Mouse (Mus musculus): ENCODE data around the gene Spred2. TPM values are rescaled to one million over a fixed set of nuclear protein-coding genes. Genes with fewer than 3 reads are reported as not detected.
"Not testable (repeated sequence)": the region's sequence is repeated elsewhere in the genome, so short reads cannot be mapped to it uniquely, and the experiment has no call there.

Gene Spred2
- total RNA-seq, 1 experiment from 2014 or later: 9.5 TPM

GRCm38 (mm10) chr11:20041164-20041920 lies 117.2 kb downstream of the Spred2 start:
- no peak for ATAC-seq (replicated peaks; ENCODE audit: low read depth, poor library complexity, severe bottlenecking)

- ATAC-seq (replicated peaks; ENCODE audit: low read depth, poor library complexity, severe bottlenecking): no peak
Observed at GRCm38 (mm10) chr11:20042106-20042505, 117.9 kb downstream of the Spred2 start.

GRCm38 (mm10) chr11:20043256-20043655 lies 119.1 kb downstream of the Spred2 start:
- no peak; the same call in 1 of the 2 replicates for ATAC-seq (replicated peaks; ENCODE audit: low read depth, poor library complexity, severe bottlenecking)

- ATAC-seq (replicated peaks; ENCODE audit: low read depth, poor library complexity, severe bottlenecking): no peak
Observed at GRCm38 (mm10) chr11:20045586-20045985, 121.4 kb downstream of the Spred2 start.

- peak; percentile 88 for ATAC-seq (replicated peaks; ENCODE audit: low read depth, poor library complexity, severe bottlenecking)
Observed at GRCm38 (mm10) chr11:20052814-20053536, 128.8 kb downstream of the Spred2 start.

- ATAC-seq (replicated peaks; ENCODE audit: low read depth, poor library complexity, severe bottlenecking): no peak
Observed at GRCm38 (mm10) chr11:20053951-20054350, 129.8 kb downstream of the Spred2 start.

GRCm38 (mm10) chr11:20054617-20055016 lies 130.4 kb downstream of the Spred2 start:
- ATAC-seq (replicated peaks; ENCODE audit: low read depth, poor library complexity, severe bottlenecking): no peak

GRCm38 (mm10) chr11:20056168-20056567 lies 132.0 kb downstream of the Spred2 start:
- no peak for ATAC-seq (replicated peaks; ENCODE audit: low read depth, poor library complexity, severe bottlenecking)

- ATAC-seq (replicated peaks; ENCODE audit: low read depth, poor library complexity, severe bottlenecking): no peak
Observed at GRCm38 (mm10) chr11:20057429-20057828, 133.3 kb downstream of the Spred2 start.

GRCm38 (mm10) chr11:20059736-20060135 lies 135.6 kb downstream of the Spred2 start:
- ATAC-seq (replicated peaks; ENCODE audit: low read depth, poor library complexity, severe bottlenecking): no peak

GRCm38 (mm10) chr11:20062801-20063200 lies 138.6 kb downstream of the Spred2 start:
- not testable (repeated sequence) for ATAC-seq (replicated peaks; ENCODE audit: low read depth, poor library complexity, severe bottlenecking)

GRCm38 (mm10) chr11:20064086-20064485 lies 139.9 kb downstream of the Spred2 start:
- not testable (repeated sequence) for ATAC-seq (replicated peaks; ENCODE audit: low read depth, poor library complexity, severe bottlenecking)

GRCm38 (mm10) chr11:20064926-20065325 lies 140.8 kb downstream of the Spred2 start:
- ATAC-seq (replicated peaks; ENCODE audit: low read depth, poor library complexity, severe bottlenecking): no peak

- no peak for ATAC-seq (replicated peaks; ENCODE audit: low read depth, poor library complexity, severe bottlenecking)
Observed at GRCm38 (mm10) chr11:20066106-20066505, 141.9 kb downstream of the Spred2 start.

- ATAC-seq (replicated peaks; ENCODE audit: low read depth, poor library complexity, severe bottlenecking): no peak
Observed at GRCm38 (mm10) chr11:20067521-20067920, 143.3 kb downstream of the Spred2 start.

- peak; percentile 45; the same call in 1 of the 2 replicates for ATAC-seq (replicated peaks; ENCODE audit: low read depth, poor library complexity, severe bottlenecking)
Observed at GRCm38 (mm10) chr11:20068346-20069004, 144.3 kb downstream of the Spred2 start.

GRCm38 (mm10) chr11:20072174-20072573 lies 148.0 kb downstream of the Spred2 start:
- no peak; the same call in 1 of the 2 replicates for ATAC-seq (replicated peaks; ENCODE audit: low read depth, poor library complexity, severe bottlenecking)

GRCm38 (mm10) chr11:20072826-20073225 lies 148.7 kb downstream of the Spred2 start:
- ATAC-seq (replicated peaks; ENCODE audit: low read depth, poor library complexity, severe bottlenecking): no peak

All from common myeloid progenitor, adult 5-6 weeks (primary cell).